Mouse (Mus musculus) midbrain, postnatal 0 days (tissue): ENCODE data around the gene Pcgf5. TPM values are rescaled to one million over a fixed set of nuclear protein-coding genes. Genes with fewer than 3 reads are reported as not detected.

Experiments used
- ATAC-seq: fragments of 200-750 bp; cut with Nextera tagmentation; 2 replicates; pipeline ENCODE4 v1.8.0; 2017; ENCODE audit warnings: moderate number of reproducible peaks, mild to moderate bottlenecking, moderate TSS enrichment, moderate library complexity; ENCODE audit not compliant: low FRiP score
- DNase-seq: peaks from one replicate; pipeline ENCODE4 v3.0.0-alpha.2; 2015; ENCODE audit warnings: low spot score
- H3K27ac ChIP-seq: fragments of 300-500 bp; sonication (generic); 2 replicates; pipeline ENCODE4 v1.5.1; 2014; ENCODE audit warnings: low read depth, mild to moderate bottlenecking, low read length, mixed read lengths
- H3K27me3 ChIP-seq: fragments of 300-500 bp; sonication (generic); 2 replicates; pipeline ENCODE4 v1.6.1; 2014; ENCODE audit warnings: low read length, control low read depth, mixed read lengths; ENCODE audit not compliant: insufficient read depth
- H3K36me3 ChIP-seq: fragments of 300-500 bp; sonication (generic); 2 replicates; pipeline ENCODE4 v1.6.1; 2014; ENCODE audit warnings: low read length, control low read depth, mixed read lengths; ENCODE audit not compliant: insufficient read depth
- H3K4me1 ChIP-seq: fragments of 300-500 bp; sonication (generic); 2 replicates; pipeline ENCODE4 v1.6.1; 2014; ENCODE audit warnings: mild to moderate bottlenecking, control low read depth, antibody characterized with exemption, low read length, mixed read lengths; ENCODE audit not compliant: insufficient read depth
- H3K4me2 ChIP-seq: fragments of 300-500 bp; sonication (generic); 2 replicates; pipeline ENCODE4 v1.6.1; 2014; ENCODE audit warnings: low read depth, mild to moderate bottlenecking, low read length, mixed read lengths; ENCODE audit not compliant: poor library complexity, severe bottlenecking
- H3K4me3 ChIP-seq: fragments of 300-500 bp; sonication (generic); 2 replicates; pipeline ENCODE4 v1.5.1; 2014; ENCODE audit warnings: low read depth, mild to moderate bottlenecking, low read length, moderate library complexity
- H3K9ac ChIP-seq: fragments of 300-500 bp; sonication (generic); replicated peaks from 2 replicates; pipeline ENCODE4 v1.6.1; 2014; ENCODE audit warnings: mild to moderate bottlenecking, low read length, moderate library complexity, mixed read lengths; ENCODE audit not compliant: poor library complexity, severe bottlenecking
- H3K9me3 ChIP-seq: fragments of 300-500 bp; sonication (generic); 2 replicates; pipeline ENCODE4 v1.6.1; 2016; ENCODE audit warnings: low read length, control low read depth
- CTCF ChIP-seq: IDR thresholded peaks from 2 replicates; pipeline ENCODE4 v1.5.1; 2016; ENCODE audit warnings: antibody characterized with exemption, mild to moderate bottlenecking
- WGBS: fragments of 180-500 bp; shearing (Covaris S2); extraction: QIAGEN DNeasy Blood & Tissue Kit; methylation state at CpG from one replicate; pipeline ENCODE4 v1.1.7; 2014; 5-methylcytosine and 5-hydroxymethylcytosine counted together
- polyA plus RNA-seq: library from polyadenylated mRNA; unstranded; fragments of >200 nt; fragmentation: Nextera tagmentation; extraction: Ambion mirVana; gene quantifications from 2 replicates; pipeline ENCODE4 v1.2.1, GENCODE M21; 2015
- total RNA-seq: library from RNA; depleted of rRNA; stranded (reverse); fragments of >200 nt; gene quantifications from 2 replicates; pipeline ENCODE4 v1.2.3, GENCODE M21; 2014

Pcgf5 gene
- total and polyA plus RNA-seq, 2 experiments from 2014 or later, result 4.1 to 7.0 TPM

DNA sequence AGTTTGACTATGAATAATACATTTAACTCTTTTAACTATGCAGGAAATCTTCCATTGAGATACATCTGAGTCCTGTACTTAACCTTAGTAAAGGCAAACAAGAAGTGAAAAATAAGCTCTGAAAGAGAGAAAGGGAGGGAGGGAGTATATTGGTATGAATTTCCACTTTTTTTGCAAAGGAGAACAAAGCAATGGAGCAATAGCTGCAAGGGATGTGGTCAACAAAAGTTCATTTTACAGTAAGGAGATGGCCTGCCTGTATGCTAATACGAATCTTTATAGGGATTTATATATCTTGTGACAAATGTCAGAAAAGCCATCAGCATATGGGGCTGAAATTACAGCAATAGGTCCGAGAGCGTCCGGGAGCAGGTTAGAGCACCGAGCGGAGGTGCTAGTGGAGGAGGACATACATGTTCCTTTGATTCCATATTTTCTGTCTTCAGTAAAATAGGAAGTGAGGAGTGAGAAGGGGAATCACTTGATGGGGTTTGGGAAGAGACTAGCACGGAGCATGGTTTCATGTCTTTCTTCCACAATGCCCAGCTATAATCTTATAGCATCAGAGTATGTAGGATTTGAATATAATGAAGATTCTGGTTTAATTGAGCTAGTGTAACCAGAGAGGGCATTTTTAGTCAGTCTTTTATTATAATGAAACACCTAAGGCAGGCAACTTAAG is 79.2 kb downstream of the Pcgf5 start:
- no peaks in the 10 kb centered on the region for H3K27me3 ChIP-seq
- 96% methylated on average over 7 of the region's 7 CpGs for WGBS
- H3K36me3 ChIP-seq, result no peaks in the 10 kb centered on the region
- DNase-seq (no peak), ATAC-seq (no peak)
- no peak overlapping the region for H3K4me2 ChIP-seq
- no peak overlapping the region for H3K27ac ChIP-seq
- no peaks in the 10 kb centered on the region for H3K9me3 ChIP-seq
- H3K4me1 ChIP-seq, result no peaks in the 10 kb centered on the region
- no peak for TF ChIP-seq CTCF
- no peak overlapping the region for H3K4me3 ChIP-seq
- no peak overlapping the region for H3K9ac ChIP-seq

DNA sequence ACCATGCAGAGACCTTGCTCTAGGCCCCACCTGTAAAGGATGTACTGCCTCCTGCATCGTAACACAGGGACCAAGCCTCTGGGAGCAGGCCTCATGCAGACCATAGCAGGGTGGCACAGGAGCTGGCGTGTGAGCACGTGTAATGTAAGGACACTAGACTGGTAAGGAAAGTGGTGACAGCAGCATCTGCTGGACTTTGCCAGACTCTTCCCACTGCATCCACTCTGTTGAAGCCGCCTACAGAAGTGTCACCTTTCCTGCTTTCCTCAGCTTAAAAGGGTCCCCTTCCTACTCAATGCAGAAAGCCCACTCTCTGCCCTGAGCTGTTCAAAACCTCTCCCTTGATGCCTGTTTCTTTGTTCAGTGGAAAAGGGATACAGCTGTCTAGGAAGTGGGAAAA is 80.0 kb downstream of the Pcgf5 start:
- TF ChIP-seq CTCF, result no peak
- WGBS, result 86% methylated on average over 4 of the region's 4 CpGs
- H3K27me3 ChIP-seq, result no peaks in the 10 kb centered on the region

DNA sequence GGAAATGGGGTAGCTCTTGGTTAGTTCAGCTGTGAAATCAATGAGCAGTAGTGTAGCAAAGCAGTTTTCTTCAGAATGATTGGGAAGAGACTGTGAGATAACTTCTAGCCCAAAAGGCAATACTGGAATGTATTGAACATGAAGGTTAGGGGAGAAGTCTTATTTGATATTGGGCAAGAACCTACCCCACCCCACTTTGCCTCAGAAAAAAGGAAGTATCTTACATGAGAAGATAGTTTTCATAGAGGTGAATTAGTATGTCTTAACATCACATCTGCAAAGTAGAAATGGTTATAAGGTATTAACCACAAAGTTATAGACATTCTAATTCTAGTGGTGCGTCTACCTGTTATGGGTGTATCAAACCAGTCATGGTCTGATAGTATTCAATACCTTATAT is 81.2 kb downstream of the Pcgf5 start:
- DNase-seq (no peak), ATAC-seq (no peak)
- H3K9ac ChIP-seq, result no peak overlapping the region
- H3K36me3 ChIP-seq, result no peaks in the 10 kb centered on the region
- no peaks in the 10 kb centered on the region for H3K27me3 ChIP-seq
- H3K4me3 ChIP-seq, result no peak overlapping the region
- no peaks in the 10 kb centered on the region for H3K4me1 ChIP-seq
- H3K4me2 ChIP-seq, result no peak overlapping the region
- no peaks in the 10 kb centered on the region for H3K9me3 ChIP-seq
- no peak for TF ChIP-seq CTCF
- H3K27ac ChIP-seq, result no peak overlapping the region
- 91% methylated on average over 1 of the region's 1 CpGs for WGBS

More for the DNA sequence above, 80.0 kb downstream of the Pcgf5 start:
- no peak overlapping the region for H3K4me3 ChIP-seq
- H3K4me1 ChIP-seq, result no peaks in the 10 kb centered on the region
- no peaks in the 10 kb centered on the region for H3K9me3 ChIP-seq
- DNase-seq, result no peak
- no peak for ATAC-seq
- no peak overlapping the region for H3K9ac ChIP-seq
- no peak overlapping the region for H3K27ac ChIP-seq
- no peak overlapping the region for H3K4me2 ChIP-seq
- H3K36me3 ChIP-seq, result no peaks in the 10 kb centered on the region

DNA sequence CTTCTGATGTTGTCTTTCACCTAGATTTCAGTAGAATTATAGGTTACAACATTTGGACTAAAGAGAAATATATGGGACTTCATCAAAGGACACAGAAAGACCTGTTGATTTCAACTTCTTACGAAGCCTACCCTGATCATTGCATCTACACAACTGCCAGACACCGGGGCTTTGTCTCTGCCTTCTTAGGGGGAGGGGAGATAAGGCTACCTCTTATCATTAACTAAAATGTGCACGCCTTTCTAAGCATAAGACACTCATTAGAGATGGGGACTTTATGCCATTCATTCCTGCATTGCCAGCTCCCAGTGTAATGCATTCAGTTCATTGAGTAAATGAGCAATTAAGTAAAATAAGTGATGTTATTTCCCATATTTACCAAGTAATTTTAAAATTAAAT is 85.1 kb downstream of the Pcgf5 start:
- Histone ChIP-seq H3K4me2 (no peak overlapping the region), H3K9ac (no peak overlapping the region), H3K27me3 (no peaks in the 10 kb centered on the region), H3K9me3 (no peaks in the 10 kb centered on the region), H3K4me3 (no peak overlapping the region), H3K36me3 (no peaks in the 10 kb centered on the region), H3K4me1 (no peaks in the 10 kb centered on the region), H3K27ac (no peak overlapping the region)
- ATAC-seq (no peak), DNase-seq (no peak)
- WGBS, result 95% methylated on average over 3 of the region's 3 CpGs
- TF ChIP-seq CTCF, result no peak

DNA sequence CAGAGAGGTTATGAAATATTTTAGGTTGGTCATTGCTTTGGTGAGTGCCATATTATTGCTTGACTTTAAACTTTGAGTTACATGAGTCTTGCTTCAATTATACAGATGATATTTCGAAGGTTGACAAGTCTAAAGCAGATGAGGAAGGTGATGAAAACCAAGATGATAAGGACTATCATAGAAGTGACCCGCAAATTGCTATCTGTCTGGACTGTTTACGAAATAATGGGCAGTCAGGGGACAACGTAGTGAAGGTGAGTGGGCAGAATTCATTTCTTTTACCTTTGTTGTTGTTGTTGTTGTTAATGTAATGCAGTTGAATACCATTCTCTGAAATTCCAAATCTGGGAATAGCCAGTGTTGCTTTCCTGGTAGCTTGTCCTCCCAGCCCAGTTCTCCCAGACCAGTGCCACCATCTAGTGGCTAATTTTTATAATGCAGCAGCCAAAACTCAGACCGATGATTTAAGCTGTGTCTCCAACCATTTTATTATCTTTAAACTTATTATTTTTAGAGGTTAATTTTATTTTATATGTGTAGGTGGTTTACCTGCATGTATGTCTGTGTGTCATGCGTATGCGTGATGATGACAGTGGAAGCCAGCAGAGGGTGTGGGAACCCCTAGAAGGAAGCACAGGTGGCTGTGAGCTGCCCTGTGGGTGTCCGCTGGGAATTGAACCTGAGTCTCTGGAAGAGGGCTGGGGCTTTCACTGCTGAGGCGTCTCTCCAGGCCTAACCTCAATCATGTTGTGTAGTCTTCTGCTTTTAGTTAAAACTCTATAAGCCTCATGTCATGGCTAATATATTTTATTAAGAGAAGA is 92.0 kb downstream of the Pcgf5 start:
- no peak overlapping the region for H3K9ac ChIP-seq
- H3K9me3 ChIP-seq, result no peaks in the 10 kb centered on the region
- 57% methylated on average over 9 of the region's 9 CpGs for WGBS
- H3K36me3 ChIP-seq, result no peaks in the 10 kb centered on the region
- no peak overlapping the region for H3K4me2 ChIP-seq
- ATAC-seq (0 out of 2 replicates have a peak, but pooled peaks have one; percentile 58), DNase-seq (peak; percentile 74)
- no peak overlapping the region for H3K4me3 ChIP-seq
- peak; percentile 95 for TF ChIP-seq CTCF
- no peak overlapping the region for H3K27ac ChIP-seq
- H3K27me3 ChIP-seq, result no peaks in the 10 kb centered on the region
- no peaks in the 10 kb centered on the region for H3K4me1 ChIP-seq

DNA sequence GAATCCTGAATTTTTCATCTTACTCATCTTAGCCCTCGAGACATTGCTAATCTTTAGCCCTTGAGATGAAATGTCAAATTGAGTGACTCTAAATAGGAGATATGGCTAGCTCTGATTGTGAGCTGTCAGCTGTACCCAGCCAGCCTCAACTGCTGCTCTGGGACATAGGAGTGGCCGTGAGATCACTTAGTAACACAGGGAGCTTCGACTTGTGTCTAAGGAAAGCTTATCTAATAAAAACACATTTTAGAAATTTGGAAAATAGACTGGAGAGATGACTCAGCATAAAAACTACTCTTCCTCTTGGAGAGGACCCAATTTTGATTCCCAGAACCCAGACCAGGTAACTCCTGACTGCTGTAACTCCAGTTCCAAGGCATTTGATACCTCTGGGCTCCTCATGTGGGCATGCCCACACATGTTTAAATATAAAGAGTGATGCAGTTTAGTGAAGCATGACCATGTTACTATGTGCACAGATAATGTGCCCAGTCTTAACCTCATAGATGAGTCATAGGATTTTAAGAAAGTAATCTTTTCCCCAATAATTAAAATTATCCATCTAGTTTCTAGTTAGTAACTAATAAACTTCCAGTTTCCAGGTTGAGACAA is 103.0 kb downstream of the Pcgf5 start:
- DNase-seq (no peak), ATAC-seq (no peak)
- WGBS, result 90% methylated on average over 3 of the region's 3 CpGs
- TF ChIP-seq CTCF, result no peak
- no peaks in the 10 kb centered on the region for H3K4me1 ChIP-seq
- no peak overlapping the region for H3K4me2 ChIP-seq
- no peak overlapping the region for H3K9ac ChIP-seq
- H3K4me3 ChIP-seq, result no peak overlapping the region
- no peaks in the 10 kb centered on the region for H3K27me3 ChIP-seq
- no peaks in the 10 kb centered on the region for H3K9me3 ChIP-seq
- H3K36me3 ChIP-seq, result no peaks in the 10 kb centered on the region
- H3K27ac ChIP-seq, result no peak overlapping the region
